Mouse (Mus musculus): ENCODE results near the gene Sel1l3. TPM values are rescaled to one million over a fixed set of nuclear protein-coding genes. Genes with fewer than 3 reads are reported as not detected.

Gene Sel1l3
- total RNA-seq, 2 experiments from 2014 or later = 38.9 to 42.1 TPM

- DNase-seq (ENCODE audit: extremely low spot score in 1 of 2, low spot score in 1 of 2) = no peak
Measured at GRCm38 (mm10) chr5:53106125-53106524, 107.6 kb downstream of the Sel1l3 start.

DNA sequence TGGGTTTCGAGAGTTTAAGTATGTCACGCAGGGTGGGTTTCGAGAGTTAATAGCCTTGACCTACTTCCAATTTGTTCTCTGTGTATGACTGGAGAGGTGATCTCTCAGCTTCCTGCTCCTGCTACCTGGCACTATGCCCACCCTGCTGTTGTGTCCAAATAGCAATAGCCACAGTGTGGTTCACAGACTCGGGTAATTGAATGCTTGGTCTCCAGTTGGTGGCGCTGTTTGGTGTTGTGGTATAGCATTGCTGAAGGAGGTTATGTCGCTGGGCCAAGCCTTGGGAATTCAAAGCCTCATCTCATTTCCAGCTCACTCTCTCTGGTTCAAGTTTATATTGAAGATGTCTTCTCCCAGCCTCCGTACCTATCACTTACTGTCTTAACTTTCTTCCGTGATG lies 108.0 kb downstream of the Sel1l3 start:
- DNase-seq (ENCODE audit: extremely low spot score in 1 of 2, low spot score in 1 of 2) = peak in 1 of 2 experiments; percentile 29

GRCm38 (mm10) chr5:53104177-53104855 lies 109.4 kb downstream of the Sel1l3 start:
- DNase-seq (ENCODE audit: extremely low spot score in 1 of 2, low spot score in 1 of 2) = no peak

DNA sequence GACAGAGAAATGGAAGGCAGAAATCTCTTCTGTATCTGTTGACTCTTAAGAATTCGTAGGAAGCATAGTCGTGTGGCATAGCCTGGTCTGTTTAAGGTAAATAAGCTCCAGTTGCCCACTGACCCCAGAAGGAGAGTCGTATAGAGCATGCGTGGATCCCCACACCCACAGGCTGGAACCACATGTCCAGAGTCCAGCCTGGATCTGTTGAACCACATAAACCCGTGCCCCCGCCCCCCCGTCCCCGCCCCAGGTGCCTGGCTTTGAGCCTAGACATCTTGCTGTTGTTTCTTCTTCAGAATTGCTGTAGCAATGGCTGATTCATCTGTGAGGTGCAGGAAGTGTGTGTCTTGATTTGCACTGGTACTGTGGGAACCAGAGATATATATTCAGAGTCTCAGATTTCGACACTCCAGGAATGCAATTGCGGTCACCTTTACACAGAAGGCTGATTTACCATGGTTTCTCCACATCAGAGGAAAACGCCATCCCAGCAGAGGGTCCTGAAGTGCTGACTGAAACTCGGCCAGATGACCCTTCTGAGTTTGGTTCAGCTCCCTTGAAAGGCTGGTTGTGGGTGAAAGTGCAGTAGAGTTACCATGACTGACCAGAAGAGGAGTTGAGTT lies 111.8 kb downstream of the Sel1l3 start:
- no peak for DNase-seq (ENCODE audit: extremely low spot score in 1 of 2, low spot score in 1 of 2)

- no peak for DNase-seq (ENCODE audit: extremely low spot score in 1 of 2, low spot score in 1 of 2)
Measured at GRCm38 (mm10) chr5:53091331-53091730, 122.4 kb downstream of the Sel1l3 start.

DNA sequence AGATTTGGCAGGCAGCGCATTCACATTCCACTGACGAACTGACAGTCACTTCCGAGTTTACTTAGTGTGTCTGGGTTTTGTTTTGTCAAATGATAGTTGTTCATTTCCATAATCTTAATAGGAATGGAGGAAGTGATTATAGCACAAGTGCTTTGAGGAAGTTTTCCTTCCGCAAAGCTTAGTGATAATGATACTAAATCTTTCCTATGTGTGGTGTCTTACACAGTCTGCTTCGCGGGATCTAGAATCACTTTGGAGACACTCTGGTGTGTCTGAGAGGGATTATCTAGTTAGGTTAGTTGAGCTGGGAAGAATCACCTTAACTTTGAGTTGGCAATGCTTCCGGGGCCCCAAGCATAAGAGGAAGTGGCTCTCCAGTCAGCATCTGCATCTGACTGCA lies 126.3 kb downstream of the Sel1l3 start:
- DNase-seq (ENCODE audit: extremely low spot score in 1 of 2, low spot score in 1 of 2) = no peak

DNA sequence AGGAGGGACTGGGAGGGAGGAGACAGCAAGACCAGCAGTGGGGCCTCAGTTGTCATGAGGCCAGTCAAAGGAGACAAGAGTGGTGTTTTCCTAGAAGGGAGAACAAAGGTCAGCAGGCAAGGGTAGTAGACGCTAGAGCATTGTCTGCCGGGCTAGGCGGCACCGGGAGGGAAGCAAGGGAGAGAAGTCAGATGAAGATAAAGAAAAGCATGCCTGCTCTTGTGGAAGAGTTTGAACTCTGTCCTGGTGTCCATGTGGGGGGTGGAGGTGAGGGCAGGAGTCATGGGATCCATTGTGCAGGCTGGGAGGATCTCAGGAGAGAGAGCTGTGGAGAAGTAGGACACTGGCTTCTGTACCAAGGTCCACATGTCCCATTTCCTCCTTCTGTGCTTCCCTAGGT lies 135.3 kb downstream of the Sel1l3 start:
- no peak for DNase-seq (ENCODE audit: extremely low spot score in 1 of 2, low spot score in 1 of 2)

- no peak for DNase-seq (ENCODE audit: extremely low spot score in 1 of 2, low spot score in 1 of 2)
Measured at GRCm38 (mm10) chr5:53074553-53074952, 139.2 kb downstream of the Sel1l3 start.

- DNase-seq (ENCODE audit: extremely low spot score in 1 of 2, low spot score in 1 of 2) = no peak
Measured at GRCm38 (mm10) chr5:53061532-53062130, 152.1 kb downstream of the Sel1l3 start.

Other genes starting within 250 kb of the Sel1l3 start
- not detected for gene Slc34a2, start 175.8 kb downstream of the Sel1l3 start, total RNA-seq (2021)
- 10 to 100 TPM; 38.3 to 41.5 TPM for gene Smim20, start 53.2 kb upstream of the Sel1l3 start, total RNA-seq (2021)

All from layer of hippocampus, postnatal 25 days (tissue).